Mouse (Mus musculus): Measurements from ENCODE around the gene Man2a2.
"Not testable (repeated sequence)": the region's sequence is repeated elsewhere in the genome, so short reads cannot be mapped to it uniquely, and the experiment has no call there.

Man2a2 gene

GRCm38 (mm10) chr7:80400571-80400970, 29.4 kb upstream of the Man2a2 start:
- DNase-seq (ENCODE audit: low spot score in 2 of 2), result no peak

- no peak for DNase-seq (ENCODE audit: low spot score in 2 of 2)
Measured at GRCm38 (mm10) chr7:80400099-80400498, 28.9 kb upstream of the Man2a2 start.

GRCm38 (mm10) chr7:80398654-80399444, 27.7 kb upstream of the Man2a2 start:
- DNase-seq (ENCODE audit: low spot score in 2 of 2), result no peak

GRCm38 (mm10) chr7:80397986-80398385, 26.8 kb upstream of the Man2a2 start:
- DNase-seq (ENCODE audit: low spot score in 2 of 2), result no peak

GRCm38 (mm10) chr7:80396427-80396826, 25.3 kb upstream of the Man2a2 start:
- not testable (repeated sequence) for DNase-seq (ENCODE audit: low spot score in 2 of 2)

GRCm38 (mm10) chr7:80394600-80394999, 23.4 kb upstream of the Man2a2 start:
- no peak for DNase-seq (ENCODE audit: low spot score in 2 of 2)

GRCm38 (mm10) chr7:80392119-80392518, 20.9 kb upstream of the Man2a2 start:
- DNase-seq (ENCODE audit: low spot score in 2 of 2), result no peak

- no peak for DNase-seq (ENCODE audit: low spot score in 2 of 2)
Measured at GRCm38 (mm10) chr7:80387633-80388543, 16.7 kb upstream of the Man2a2 start, which contains the start of gene Fes. TSS of gene Fes (minus strand) at chr7:80387946.

GRCm38 (mm10) chr7:80387033-80387632, 16.0 kb upstream of the Man2a2 start:
- no peak for DNase-seq (ENCODE audit: low spot score in 2 of 2)

GRCm38 (mm10) chr7:80386235-80386930, 15.2 kb upstream of the Man2a2 start:
- peak; percentile 72 to 87 for DNase-seq (ENCODE audit: low spot score in 2 of 2)

GRCm38 (mm10) chr7:80382919-80383318, 11.7 kb upstream of the Man2a2 start:
- DNase-seq (ENCODE audit: low spot score in 2 of 2), result no peak

- DNase-seq (ENCODE audit: low spot score in 2 of 2), result no peak
Measured at GRCm38 (mm10) chr7:80379531-80379930, 8.4 kb upstream of the Man2a2 start.

GRCm38 (mm10) chr7:80377471-80377870, 6.3 kb upstream of the Man2a2 start:
- no peak for DNase-seq (ENCODE audit: low spot score in 2 of 2)

GRCm38 (mm10) chr7:80376192-80376591, 5.0 kb upstream of the Man2a2 start:
- DNase-seq (ENCODE audit: low spot score in 2 of 2), result no peak

GRCm38 (mm10) chr7:80375376-80376039, 4.3 kb upstream of the Man2a2 start:
- DNase-seq (ENCODE audit: low spot score in 2 of 2), result no peak

- no peak for DNase-seq (ENCODE audit: low spot score in 2 of 2)
Measured at GRCm38 (mm10) chr7:80374733-80375132, 3.6 kb upstream of the Man2a2 start.

- no peak for DNase-seq (ENCODE audit: low spot score in 2 of 2)
Measured at GRCm38 (mm10) chr7:80374280-80374679, 3.1 kb upstream of the Man2a2 start.

- DNase-seq (ENCODE audit: low spot score in 2 of 2), result no peak
Measured at GRCm38 (mm10) chr7:80373850-80374249, 2.7 kb upstream of the Man2a2 start.

- no peak for DNase-seq (ENCODE audit: low spot score in 2 of 2)
Measured at GRCm38 (mm10) chr7:80373352-80373751, 2.2 kb upstream of the Man2a2 start.

- DNase-seq (ENCODE audit: low spot score in 2 of 2), result no peak
Measured at GRCm38 (mm10) chr7:80372667-80373066, 1.5 kb upstream of the Man2a2 start.

GRCm38 (mm10) chr7:80372166-80372565, 991 bp upstream of the Man2a2 start:
- DNase-seq (ENCODE audit: low spot score in 2 of 2), result no peak
